Mouse (Mus musculus): ENCODE data around the gene Htra1. TPM values are rescaled to one million over a fixed set of nuclear protein-coding genes. Genes with fewer than 3 reads are reported as not detected.
A peak's percentile ranks its signal among the peaks of the same experiment; 100 is the strongest.

Htra1 gene
- polyA plus RNA-seq, 1 experiment from 2014 or later: 15.8 TPM

DNA sequence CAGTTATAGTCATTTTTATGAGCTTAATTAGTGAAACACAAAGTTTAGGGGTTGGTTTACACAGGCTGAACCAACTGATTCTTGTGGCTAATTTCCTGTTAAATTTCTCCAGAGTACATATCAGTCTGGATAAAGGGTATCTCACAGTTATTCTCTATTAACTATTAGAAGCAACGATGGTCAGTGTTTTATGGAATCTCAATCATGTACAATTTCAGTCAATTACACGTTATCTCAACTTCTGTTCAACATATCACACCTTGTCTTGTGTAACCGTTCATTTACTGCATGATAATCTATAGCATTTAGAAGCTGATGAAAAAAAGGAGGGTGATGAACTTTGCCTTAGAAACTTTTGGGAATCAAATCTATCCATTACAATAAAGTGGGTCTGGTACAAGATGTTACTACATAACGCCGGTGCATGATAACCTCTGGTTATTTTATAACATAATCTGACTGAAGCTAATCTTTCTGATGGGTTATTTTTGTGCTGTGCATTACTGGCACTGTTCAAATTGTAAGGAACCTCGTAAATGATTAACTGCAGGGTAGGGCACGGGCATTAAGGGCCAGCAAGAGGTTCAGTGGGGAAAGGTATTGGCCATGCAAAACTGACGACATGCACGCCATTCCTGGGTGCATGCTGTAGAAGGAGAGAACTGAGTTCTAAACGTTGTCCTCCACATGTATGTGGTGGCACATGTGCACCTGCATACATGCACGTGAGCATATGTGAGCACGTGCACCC, 66.2 kb downstream of the Htra1 start:
- Histone ChIP-seq H3K4me2 (ENCODE audit: low read depth, low read length) (no peak overlapping the region), H3K4me1 (ENCODE audit: control insufficient read depth, insufficient read depth, low read length) (peaks cover 4% of the 10 kb centered on the region; the same call in 1 of the 2 replicates), H3K27ac (ENCODE audit: low read length) (no peak overlapping the region), H3K36me3 (ENCODE audit: control insufficient read depth, insufficient read depth, low read length) (no peaks in the 10 kb centered on the region), H3K9ac (ENCODE audit: low read depth, low read length) (no peak overlapping the region), H3K9me3 (ENCODE audit: control insufficient read depth, low read length) (0 out of 2 replicates have a peak, but pooled peaks cover 6% of the 10 kb centered on the region), H3K27me3 (replicated peaks; ENCODE audit: control insufficient read depth, insufficient read depth, low read length) (no peaks in the 10 kb centered on the region), H3K4me3 (ENCODE audit: low read length) (no peak overlapping the region)
- peak; percentile 94 for ATAC-seq
- WGBS: 60% methylated on average over 12 of the region's 12 CpGs

DNA sequence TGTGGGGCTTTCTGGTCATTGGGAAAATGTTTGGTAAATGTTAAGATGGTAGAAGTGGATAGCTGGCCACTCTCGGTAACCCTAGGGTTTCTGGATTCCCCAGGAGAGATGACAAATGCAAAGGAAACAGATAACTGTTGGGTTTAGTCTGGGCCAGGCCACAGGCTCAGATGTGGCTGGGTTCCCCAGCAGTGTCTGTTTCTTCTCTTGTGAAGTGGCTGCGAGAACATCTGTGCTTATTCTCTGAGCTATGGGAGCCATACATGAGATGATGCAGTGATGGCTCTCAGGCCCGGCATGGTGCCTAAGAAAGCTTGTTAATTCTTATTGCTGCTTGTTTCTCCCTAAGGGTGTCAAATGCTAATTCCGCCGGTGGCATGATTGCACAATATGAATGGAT, 68.2 kb downstream of the Htra1 start:
- H3K4me3 ChIP-seq (ENCODE audit: low read length): no peak overlapping the region
- no peak overlapping the region for H3K27ac ChIP-seq (ENCODE audit: low read length)
- no peak overlapping the region for H3K9ac ChIP-seq (ENCODE audit: low read depth, low read length)
- H3K4me2 ChIP-seq (ENCODE audit: low read depth, low read length): no peak overlapping the region
- WGBS: 77% methylated on average over 5 of the region's 5 CpGs
- ATAC-seq: no peak
- H3K36me3 ChIP-seq (ENCODE audit: control insufficient read depth, insufficient read depth, low read length): no peaks in the 10 kb centered on the region
- H3K4me1 ChIP-seq (ENCODE audit: control insufficient read depth, insufficient read depth, low read length): peaks cover 8% of the 10 kb centered on the region
- 0 out of 2 replicates have a peak, but pooled peaks cover 6% of the 10 kb centered on the region for H3K9me3 ChIP-seq (ENCODE audit: control insufficient read depth, low read length)
- no peaks in the 10 kb centered on the region for H3K27me3 ChIP-seq (replicated peaks; ENCODE audit: control insufficient read depth, insufficient read depth, low read length)

DNA sequence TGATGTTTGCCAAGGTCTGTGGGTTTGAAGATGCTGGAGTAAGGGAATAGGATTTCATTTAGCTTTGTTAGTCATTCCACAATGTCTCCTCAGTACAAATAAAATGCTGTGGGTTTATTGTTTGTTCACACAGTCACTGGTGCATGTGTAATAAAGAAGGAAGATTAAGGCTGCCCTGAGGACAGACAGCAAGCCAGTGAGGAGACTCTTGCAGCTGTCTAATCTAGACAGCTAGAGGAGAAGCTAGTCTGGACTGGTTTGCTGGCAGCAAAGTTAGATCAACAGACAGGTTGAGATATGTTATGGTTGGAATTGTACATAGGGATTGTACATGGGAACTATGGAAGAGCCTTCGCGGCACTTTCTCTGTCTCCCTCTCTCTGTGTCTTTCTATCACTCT, 71.3 kb downstream of the Htra1 start:
- ATAC-seq: no peak
- Histone ChIP-seq H3K9ac (ENCODE audit: low read depth, low read length) (no peak overlapping the region), H3K4me2 (ENCODE audit: low read depth, low read length) (no peak overlapping the region), H3K36me3 (ENCODE audit: control insufficient read depth, insufficient read depth, low read length) (no peaks in the 10 kb centered on the region), H3K27ac (ENCODE audit: low read length) (no peak overlapping the region), H3K27me3 (replicated peaks; ENCODE audit: control insufficient read depth, insufficient read depth, low read length) (no peaks in the 10 kb centered on the region), H3K4me1 (ENCODE audit: control insufficient read depth, insufficient read depth, low read length) (peaks cover 10% of the 10 kb centered on the region), H3K4me3 (ENCODE audit: low read length) (no peak overlapping the region), H3K9me3 (ENCODE audit: control insufficient read depth, low read length) (0 out of 2 replicates have a peak, but pooled peaks cover 6% of the 10 kb centered on the region)
- WGBS: 92% methylated on average over 2 of the region's 2 CpGs

DNA sequence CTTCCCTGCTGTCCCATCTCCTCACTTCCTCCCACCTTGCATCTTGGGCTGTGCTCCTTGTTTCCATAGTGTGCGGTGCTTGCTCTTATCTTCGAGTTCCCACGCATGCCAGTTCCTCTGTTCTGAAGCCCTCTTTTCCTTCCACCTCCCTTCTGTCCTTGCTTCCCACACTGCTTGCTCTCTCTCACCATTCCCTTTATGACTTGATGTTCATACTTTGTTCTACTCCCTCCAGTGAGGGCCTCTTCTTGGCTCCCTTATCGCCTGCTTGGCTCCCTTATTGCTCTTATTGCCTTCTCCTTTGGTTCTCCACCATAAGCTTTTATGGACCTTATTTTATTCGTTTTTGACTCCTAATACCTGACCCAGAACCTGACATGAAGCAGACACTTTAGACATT, 73.3 kb downstream of the Htra1 start:
- no peak overlapping the region for H3K4me3 ChIP-seq (ENCODE audit: low read length)
- H3K9ac ChIP-seq (ENCODE audit: low read depth, low read length): no peak overlapping the region
- H3K4me2 ChIP-seq (ENCODE audit: low read depth, low read length): no peak overlapping the region
- peak overlapping the region; percentile 74 for H3K27ac ChIP-seq (ENCODE audit: low read length)
- 0 out of 2 replicates have a peak, but pooled peaks cover 6% of the 10 kb centered on the region for H3K9me3 ChIP-seq (ENCODE audit: control insufficient read depth, low read length)
- peak; percentile 89 for ATAC-seq
- H3K27me3 ChIP-seq (replicated peaks; ENCODE audit: control insufficient read depth, insufficient read depth, low read length): no peaks in the 10 kb centered on the region
- no peaks in the 10 kb centered on the region for H3K36me3 ChIP-seq (ENCODE audit: control insufficient read depth, insufficient read depth, low read length)
- H3K4me1 ChIP-seq (ENCODE audit: control insufficient read depth, insufficient read depth, low read length): peaks cover 5% of the 10 kb centered on the region
- WGBS: 66% methylated on average over 5 of the region's 5 CpGs

DNA sequence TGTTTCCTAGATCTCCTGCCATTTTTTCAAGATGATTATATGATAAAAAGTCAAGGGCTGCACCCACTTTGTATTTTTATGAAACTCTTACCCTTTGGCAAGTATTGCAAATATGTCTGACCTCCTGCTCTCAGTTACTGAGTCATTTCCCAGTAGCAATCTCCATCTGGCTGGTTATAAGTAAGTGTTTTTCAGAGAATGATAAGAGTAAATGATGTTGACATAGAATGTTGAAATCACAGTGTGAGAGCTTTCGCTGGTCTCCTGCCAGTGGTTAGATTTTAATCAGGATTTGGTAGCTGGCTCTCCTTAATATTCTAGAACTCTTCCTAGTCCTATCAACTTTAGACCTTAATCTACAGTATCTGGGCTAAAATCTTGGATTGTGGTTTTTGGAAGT, 76.0 kb downstream of the Htra1 start:
- Histone ChIP-seq H3K9me3 (ENCODE audit: control insufficient read depth, low read length) (no peaks in the 10 kb centered on the region; the same call in 1 of the 2 replicates), H3K36me3 (ENCODE audit: control insufficient read depth, insufficient read depth, low read length) (no peaks in the 10 kb centered on the region), H3K9ac (ENCODE audit: low read depth, low read length) (no peak overlapping the region), H3K27me3 (replicated peaks; ENCODE audit: control insufficient read depth, insufficient read depth, low read length) (no peaks in the 10 kb centered on the region), H3K4me3 (ENCODE audit: low read length) (no peak overlapping the region), H3K4me2 (ENCODE audit: low read depth, low read length) (no peak overlapping the region), H3K27ac (ENCODE audit: low read length) (no peak overlapping the region), H3K4me1 (ENCODE audit: control insufficient read depth, insufficient read depth, low read length) (peaks cover 5% of the 10 kb centered on the region)
- WGBS: 65% methylated on average over 1 of the region's 1 CpGs
- ATAC-seq: peak; percentile 60; the same call in 1 of the 2 replicates

DNA sequence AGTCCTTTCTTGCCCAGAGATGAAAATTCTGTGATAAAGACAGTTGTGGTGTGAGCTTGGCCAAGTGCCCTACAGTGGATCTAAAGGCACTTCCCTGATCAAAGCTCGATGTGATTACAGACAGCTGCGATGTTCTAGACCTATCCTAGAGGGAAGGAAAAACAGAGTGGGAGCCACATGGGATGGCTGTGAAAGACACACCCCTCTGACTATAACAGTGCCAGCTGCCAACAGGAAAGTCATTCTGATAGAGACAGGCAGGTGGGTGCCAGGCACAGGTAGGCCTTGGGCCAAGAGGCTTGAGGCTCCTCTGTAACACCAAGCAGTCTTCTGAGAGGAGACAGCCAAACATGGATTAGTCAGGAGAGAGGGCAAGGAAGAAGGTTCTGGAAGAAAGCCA, 83.3 kb downstream of the Htra1 start:
- Histone ChIP-seq H3K9me3 (ENCODE audit: control insufficient read depth, low read length) (no peaks in the 10 kb centered on the region; the same call in 1 of the 2 replicates), H3K27me3 (replicated peaks; ENCODE audit: control insufficient read depth, insufficient read depth, low read length) (no peaks in the 10 kb centered on the region), H3K4me1 (ENCODE audit: control insufficient read depth, insufficient read depth, low read length) (no peaks in the 10 kb centered on the region), H3K4me2 (ENCODE audit: low read depth, low read length) (no peak overlapping the region), H3K27ac (ENCODE audit: low read length) (no peak overlapping the region), H3K4me3 (ENCODE audit: low read length) (no peak overlapping the region), H3K36me3 (ENCODE audit: control insufficient read depth, insufficient read depth, low read length) (no peaks in the 10 kb centered on the region), H3K9ac (ENCODE audit: low read depth, low read length) (no peak overlapping the region)
- 85% methylated on average over 2 of the region's 2 CpGs for WGBS
- ATAC-seq: no peak

DNA sequence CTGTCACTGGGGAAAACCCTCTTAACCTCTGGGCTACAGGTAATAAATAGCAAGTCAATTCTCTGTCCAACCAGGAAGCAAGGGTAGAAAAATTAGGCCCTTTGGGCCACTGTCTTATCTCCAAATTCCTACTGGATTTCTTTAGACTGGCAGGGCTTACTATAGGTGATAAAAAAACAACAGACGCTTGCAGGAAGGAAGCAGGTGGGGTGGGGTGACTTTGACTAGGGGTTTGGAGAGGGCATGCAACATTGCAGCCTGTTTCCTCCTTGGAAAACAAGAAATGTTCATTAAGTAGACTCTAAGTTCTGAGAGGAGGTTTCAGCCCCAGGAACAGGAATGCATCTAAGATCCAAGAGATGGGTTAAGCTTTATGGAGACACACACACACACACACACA, 88.9 kb downstream of the Htra1 start:
- peak; percentile 45; the same call in 1 of the 2 replicates for ATAC-seq
- WGBS: 48% methylated on average over 1 of the region's 1 CpGs

DNA sequence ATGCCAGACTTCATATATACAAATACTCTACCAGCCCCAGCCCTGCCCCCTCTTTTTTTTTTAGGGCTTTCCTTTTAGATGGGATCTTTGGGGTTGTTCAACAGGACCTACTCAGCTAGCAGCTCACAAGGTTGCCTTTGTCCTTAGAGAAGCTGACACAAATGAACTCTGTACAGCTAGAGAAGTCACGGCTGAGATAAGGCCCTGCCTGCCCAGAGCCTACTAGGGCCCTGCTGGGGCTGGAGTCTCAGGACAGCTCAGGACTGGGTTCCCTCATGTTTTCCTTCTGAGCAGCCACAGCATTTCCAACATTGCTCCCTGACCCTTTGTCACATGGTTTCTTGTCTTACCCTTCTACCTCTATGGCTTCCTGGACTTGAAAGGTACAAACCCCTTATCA, 91.6 kb downstream of the Htra1 start:
- 53% methylated on average over 1 of the region's 1 CpGs for WGBS
- peak; percentile 72 for ATAC-seq

More for the DNA sequence above, 88.9 kb downstream of the Htra1 start:
- Histone ChIP-seq H3K9me3 (ENCODE audit: control insufficient read depth, low read length) (no peaks in the 10 kb centered on the region), H3K9ac (ENCODE audit: low read depth, low read length) (peak overlapping the region; percentile 16; the same call in 1 of the 2 replicates), H3K27ac (ENCODE audit: low read length) (peak overlapping the region; percentile 20; the same call in 1 of the 2 replicates), H3K36me3 (ENCODE audit: control insufficient read depth, insufficient read depth, low read length) (no peaks in the 10 kb centered on the region), H3K4me3 (ENCODE audit: low read length) (no peak overlapping the region), H3K27me3 (replicated peaks; ENCODE audit: control insufficient read depth, insufficient read depth, low read length) (no peaks in the 10 kb centered on the region), H3K4me2 (ENCODE audit: low read depth, low read length) (no peak overlapping the region), H3K4me1 (ENCODE audit: control insufficient read depth, insufficient read depth, low read length) (peaks cover 6% of the 10 kb centered on the region)

DNA sequence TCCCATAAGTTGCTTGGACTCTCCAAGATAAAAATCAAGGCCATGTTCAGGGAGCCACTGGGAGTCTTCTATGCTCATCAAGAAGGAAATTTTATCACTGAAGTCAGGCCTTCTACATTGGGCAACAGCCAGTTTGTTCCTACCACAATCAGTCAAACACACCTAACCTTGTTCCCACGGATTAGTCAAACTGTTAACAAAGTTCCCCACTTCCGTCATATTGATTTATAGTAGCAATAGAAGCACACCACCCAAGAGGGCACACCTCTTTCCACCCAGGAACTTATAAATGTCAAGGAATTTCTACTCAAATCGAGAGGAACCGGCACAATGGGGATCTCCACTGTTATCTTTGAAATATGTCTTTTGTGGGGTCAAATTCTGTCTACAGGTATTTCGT, 95.8 kb downstream of the Htra1 start, which contains the start of gene Dmbt1:
TSS of gene Dmbt1 (plus strand) at position 299 of the 400 bp plus-strand sequence.
- WGBS: 45% methylated on average over 5 of the region's 5 CpGs
- Histone ChIP-seq H3K4me1 (ENCODE audit: control insufficient read depth, insufficient read depth, low read length) (peaks cover 2% of the 10 kb centered on the region; the same call in 1 of the 2 replicates), H3K9ac (ENCODE audit: low read depth, low read length) (peak within 1 kb of the TSS; percentile 49; the same call in 1 of the 2 replicates), H3K9me3 (ENCODE audit: control insufficient read depth, low read length) (no peaks in the 10 kb centered on the region), H3K27me3 (replicated peaks; ENCODE audit: control insufficient read depth, insufficient read depth, low read length) (no peaks in the 10 kb centered on the region), H3K4me2 (ENCODE audit: low read depth, low read length) (peak within 1 kb of the TSS; percentile 44), H3K4me3 (ENCODE audit: low read length) (peak within 1 kb of the TSS; percentile 47), H3K27ac (ENCODE audit: low read length) (peak within 1 kb of the TSS; percentile 31), H3K36me3 (ENCODE audit: control insufficient read depth, insufficient read depth, low read length) (no peaks in the 10 kb centered on the region)
- peak; percentile 78 for ATAC-seq

More for the DNA sequence above, 91.6 kb downstream of the Htra1 start:
- no peaks in the 10 kb centered on the region for H3K9me3 ChIP-seq (ENCODE audit: control insufficient read depth, low read length)
- no peak overlapping the region for H3K9ac ChIP-seq (ENCODE audit: low read depth, low read length)
- peak overlapping the region; percentile 74 for H3K27ac ChIP-seq (ENCODE audit: low read length)
- no peaks in the 10 kb centered on the region for H3K36me3 ChIP-seq (ENCODE audit: control insufficient read depth, insufficient read depth, low read length)
- peaks cover 6% of the 10 kb centered on the region for H3K4me1 ChIP-seq (ENCODE audit: control insufficient read depth, insufficient read depth, low read length)
- no peak overlapping the region for H3K4me2 ChIP-seq (ENCODE audit: low read depth, low read length)
- no peaks in the 10 kb centered on the region for H3K27me3 ChIP-seq (replicated peaks; ENCODE audit: control insufficient read depth, insufficient read depth, low read length)
- H3K4me3 ChIP-seq (ENCODE audit: low read length): no peak overlapping the region
